Mouse (Mus musculus) right cerebral cortex, postnatal 14 days (tissue): ENCODE measurements around the gene Chkb.

Experiments used
- DNase-seq: peaks from one replicate; pipeline ENCODE4 v3.0.0; 2022

The Chkb gene

GRCm38 (mm10) chr15:89429352-89430221 lies at the start of gene Chkb, which contains the start of the genes C730034F03Rik and Gm44502:
Gene Chkb, minus strand, starts transcription at chr15:89429908.
Gene C730034F03Rik, plus strand, starts transcription at chr15:89429589.
Gene Gm44502, minus strand, starts transcription at chr15:89429696.
- peak; percentile 93 for DNase-seq

GRCm38 (mm10) chr15:89478622-89479021 lies 48.9 kb upstream of the Chkb start:
- no peak for DNase-seq

GRCm38 (mm10) chr15:89477806-89478205 lies 48.1 kb upstream of the Chkb start:
- DNase-seq, result no peak

GRCm38 (mm10) chr15:89477091-89477491 lies 47.4 kb upstream of the Chkb start, which contains the start of gene Arsa:
Gene Arsa, minus strand, starts transcription at chr15:89477425.
- DNase-seq, result no peak

GRCm38 (mm10) chr15:89476475-89476815 lies 46.7 kb upstream of the Chkb start:
- DNase-seq, result no peak

- DNase-seq, result peak; percentile 92
Observed at GRCm38 (mm10) chr15:89475611-89476474, 46.1 kb upstream of the Chkb start.

GRCm38 (mm10) chr15:89475293-89475600 lies 45.5 kb upstream of the Chkb start:
- no peak for DNase-seq

- no peak for DNase-seq
Observed at GRCm38 (mm10) chr15:89474596-89475292, 45.0 kb upstream of the Chkb start.

- DNase-seq, result no peak
Observed at GRCm38 (mm10) chr15:89473921-89474320, 44.2 kb upstream of the Chkb start.

GRCm38 (mm10) chr15:89473370-89473769 lies 43.7 kb upstream of the Chkb start:
- DNase-seq, result no peak

- no peak for DNase-seq
Observed at GRCm38 (mm10) chr15:89471476-89471875, 41.8 kb upstream of the Chkb start.

- no peak for DNase-seq
Observed at GRCm38 (mm10) chr15:89468577-89468976, 38.9 kb upstream of the Chkb start.

- DNase-seq, result no peak
Observed at GRCm38 (mm10) chr15:89465052-89465451, 35.3 kb upstream of the Chkb start.

- no peak for DNase-seq
Observed at GRCm38 (mm10) chr15:89463334-89464235, 33.9 kb upstream of the Chkb start.

GRCm38 (mm10) chr15:89462176-89462575 lies 32.5 kb upstream of the Chkb start:
- DNase-seq, result no peak

GRCm38 (mm10) chr15:89461321-89461720 lies 31.6 kb upstream of the Chkb start:
- DNase-seq, result no peak

GRCm38 (mm10) chr15:89460298-89460697 lies 30.6 kb upstream of the Chkb start:
- no peak for DNase-seq

GRCm38 (mm10) chr15:89459821-89460220 lies 30.1 kb upstream of the Chkb start:
- DNase-seq, result no peak

GRCm38 (mm10) chr15:89458942-89459341 lies 29.2 kb upstream of the Chkb start:
- DNase-seq, result no peak

GRCm38 (mm10) chr15:89455642-89456041 lies 25.9 kb upstream of the Chkb start:
- no peak for DNase-seq

GRCm38 (mm10) chr15:89454857-89455256 lies 25.1 kb upstream of the Chkb start:
- no peak for DNase-seq

- peak; percentile 68 for DNase-seq
Observed at GRCm38 (mm10) chr15:89453865-89454478, 24.3 kb upstream of the Chkb start, which contains the start of gene Mapk8ip2. Gene Mapk8ip2, plus strand, starts transcription at chr15:89453913.
